Mouse (Mus musculus): Measurements from ENCODE around the gene Sec22a.
A peak's percentile ranks its signal among the peaks of the same experiment; 100 is the strongest.

Gene Sec22a

DNA sequence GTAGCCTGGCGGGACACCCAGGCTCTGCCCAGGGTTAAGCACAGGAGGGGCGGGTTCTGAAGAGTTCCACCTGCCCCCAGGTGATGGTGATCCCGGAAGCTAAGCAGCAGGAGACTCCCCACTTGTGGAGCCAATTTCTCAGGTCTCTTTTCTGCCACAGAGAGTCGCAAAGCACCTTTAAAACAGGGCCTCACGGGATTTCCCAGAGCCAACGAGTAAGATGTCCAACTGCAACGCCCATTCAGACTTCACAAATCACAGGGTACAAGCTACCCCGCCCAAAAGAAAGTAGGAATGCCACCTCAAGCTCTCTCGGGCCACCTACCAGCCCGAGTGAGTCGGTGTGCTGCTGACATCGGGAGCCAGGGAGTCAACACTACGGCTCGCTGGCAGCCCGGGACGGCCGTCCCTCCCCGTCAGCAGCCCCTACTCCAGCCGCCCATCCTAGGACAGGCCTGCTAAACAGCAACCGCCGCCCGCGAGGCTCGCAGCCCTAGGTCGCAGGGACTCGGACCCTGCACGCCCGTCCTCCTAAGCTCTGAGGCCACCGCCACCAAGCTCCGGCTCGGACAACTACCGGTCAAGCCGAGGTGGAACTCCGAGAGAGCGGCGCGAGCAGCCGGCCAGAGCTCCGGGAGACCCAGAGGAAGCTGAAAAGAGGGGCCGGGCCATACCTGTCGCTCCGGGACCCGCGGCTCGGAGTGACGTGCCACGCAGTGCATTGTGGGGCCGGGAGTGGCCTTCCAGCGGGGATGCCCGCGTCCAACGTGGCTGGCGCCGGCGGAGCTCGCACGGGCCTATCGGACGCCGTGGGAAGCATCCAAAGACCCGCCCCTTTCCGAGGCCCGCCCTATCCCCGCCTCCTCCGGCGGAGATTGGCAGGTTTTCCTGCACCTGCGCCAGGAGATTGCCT lies at the start of gene Sec22a:
Gene Sec22a, minus strand, starts transcription at position 769 of the 913 bp plus-strand sequence.
- peak; percentile 93 for DNase-seq

GRCm38 (mm10) chr16:35406706-35407105 lies 43.0 kb upstream of the Sec22a start:
- DNase-seq: no peak

GRCm38 (mm10) chr16:35406166-35406565 lies 42.4 kb upstream of the Sec22a start:
- DNase-seq: no peak

- DNase-seq: no peak
Observed at GRCm38 (mm10) chr16:35405348-35406080, 41.8 kb upstream of the Sec22a start.

GRCm38 (mm10) chr16:35404864-35405263 lies 41.1 kb upstream of the Sec22a start:
- DNase-seq: no peak

- DNase-seq: no peak
Observed at GRCm38 (mm10) chr16:35403891-35404290, 40.2 kb upstream of the Sec22a start.

- no peak for DNase-seq
Observed at GRCm38 (mm10) chr16:35403356-35403755, 39.6 kb upstream of the Sec22a start.

DNA sequence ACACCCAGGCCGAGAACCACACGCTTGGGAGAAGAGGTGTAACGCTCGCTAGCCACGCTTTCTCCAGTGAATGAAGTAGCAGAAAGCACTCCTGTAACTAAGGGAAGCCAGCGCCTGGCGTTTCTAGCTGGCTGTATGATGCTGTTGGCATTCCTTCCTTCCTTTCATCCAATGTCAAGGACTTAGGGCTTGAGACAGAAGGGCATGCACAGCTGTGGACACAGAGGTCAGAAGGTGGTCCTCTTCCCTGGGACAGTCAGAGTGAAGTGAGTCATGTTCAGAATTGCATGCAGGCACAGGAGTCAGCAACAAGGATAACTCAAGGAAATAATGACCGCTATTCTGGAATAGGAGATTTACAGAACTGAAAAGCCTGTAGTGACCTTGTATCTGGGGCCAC lies 29.1 kb upstream of the Sec22a start:
- DNase-seq: no peak

- no peak for DNase-seq
Observed at GRCm38 (mm10) chr16:35385654-35386053, 21.9 kb upstream of the Sec22a start.

DNA sequence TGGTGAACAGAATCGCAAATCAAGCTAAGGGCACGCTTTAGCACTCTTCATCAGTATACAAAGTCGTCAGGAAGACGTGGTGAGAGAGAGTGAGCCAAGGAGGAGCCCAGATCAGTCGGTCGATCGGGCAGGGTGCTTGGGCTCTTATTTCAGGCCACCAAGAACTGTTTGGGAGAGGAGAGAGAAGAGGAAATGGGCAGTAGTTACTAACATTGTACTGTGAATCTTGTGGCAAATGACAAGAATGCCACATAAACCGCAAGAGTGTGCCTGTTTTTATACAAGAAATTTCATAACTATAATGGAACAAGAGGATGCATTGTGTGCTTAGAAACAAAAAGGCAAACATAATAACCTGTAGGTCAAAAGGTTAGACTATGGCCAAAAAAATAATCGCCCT lies 16.3 kb upstream of the Sec22a start:
- DNase-seq: no peak

DNA sequence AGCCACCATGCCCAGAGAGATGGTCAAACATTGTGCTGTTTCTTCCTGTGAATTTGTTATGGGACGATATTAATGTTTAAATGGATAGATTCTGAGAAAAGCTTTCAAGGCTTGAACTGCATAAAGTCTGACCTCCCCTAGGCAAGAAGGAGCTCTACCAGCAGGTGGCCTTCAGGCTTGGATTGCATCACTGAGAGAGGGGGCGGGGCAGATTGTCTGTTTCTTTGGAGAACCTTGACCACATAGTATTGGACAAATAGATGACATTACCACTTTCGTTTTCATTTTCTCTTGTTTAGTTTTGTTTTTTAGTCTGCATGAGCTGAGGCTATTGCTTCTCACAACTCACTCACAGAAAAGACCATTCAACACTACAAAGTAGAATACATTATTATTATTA lies 15.6 kb upstream of the Sec22a start:
- no peak for DNase-seq

DNA sequence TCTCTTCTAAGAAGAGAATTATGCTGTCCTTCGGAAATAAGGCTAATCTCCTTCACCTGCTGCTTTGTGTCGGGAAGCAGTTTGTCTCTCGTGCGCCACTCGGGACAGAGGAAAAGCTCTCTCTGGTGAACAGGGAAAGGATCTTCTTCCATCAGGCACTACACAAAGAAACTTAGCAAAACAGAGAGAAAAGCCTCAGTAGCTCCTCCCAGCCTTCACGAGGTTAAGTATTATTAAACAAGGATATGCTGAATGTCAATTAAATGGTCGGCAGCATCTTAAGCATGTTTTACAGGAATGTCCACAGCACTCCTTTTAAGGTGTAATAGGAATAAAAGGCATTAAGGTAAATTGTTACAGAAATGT lies 328 bp upstream of the Sec22a start:
- no peak for DNase-seq

DNA sequence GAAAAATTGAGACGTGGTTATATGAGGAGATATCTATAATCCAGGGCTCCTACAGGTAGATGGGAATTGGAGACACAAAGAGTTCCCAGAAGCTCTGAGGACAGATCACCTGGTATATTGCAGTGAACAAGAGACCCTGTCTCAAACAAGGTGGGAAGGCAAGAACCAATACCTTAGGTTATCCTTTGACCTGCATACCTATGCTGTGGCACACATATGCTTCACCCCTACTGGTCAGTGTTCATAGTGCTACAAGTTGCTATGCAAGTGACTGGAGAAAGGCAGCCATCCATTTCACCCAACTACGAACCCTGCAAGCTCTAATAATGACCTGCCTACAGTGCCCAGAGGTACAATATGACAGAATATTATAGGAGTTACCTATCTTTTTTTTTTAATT lies 1.5 kb downstream of the Sec22a start:
- no peak for DNase-seq

DNA sequence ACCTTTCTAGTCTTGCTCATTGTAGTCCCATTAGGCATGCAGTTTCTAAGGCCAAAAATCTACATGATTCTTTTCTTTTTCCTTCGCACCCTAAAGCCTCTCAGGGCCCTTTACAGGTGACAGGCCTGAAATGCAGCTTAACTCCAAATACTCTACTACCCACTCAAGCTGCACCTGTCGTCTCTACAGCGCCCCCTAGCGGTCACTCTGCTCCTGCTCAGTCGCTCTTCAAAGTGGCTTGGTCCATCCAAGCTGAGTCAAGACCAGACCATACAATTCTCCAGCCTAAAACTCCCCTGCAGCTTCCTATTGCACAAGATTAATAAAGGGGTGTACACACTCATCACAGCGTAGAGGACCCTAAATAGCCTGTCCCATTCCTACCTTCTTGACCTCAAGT lies 3.1 kb downstream of the Sec22a start:
- DNase-seq: peak; percentile 65

- no peak for DNase-seq
Observed at GRCm38 (mm10) chr16:35357449-35357848, 6.3 kb downstream of the Sec22a start.

DNA sequence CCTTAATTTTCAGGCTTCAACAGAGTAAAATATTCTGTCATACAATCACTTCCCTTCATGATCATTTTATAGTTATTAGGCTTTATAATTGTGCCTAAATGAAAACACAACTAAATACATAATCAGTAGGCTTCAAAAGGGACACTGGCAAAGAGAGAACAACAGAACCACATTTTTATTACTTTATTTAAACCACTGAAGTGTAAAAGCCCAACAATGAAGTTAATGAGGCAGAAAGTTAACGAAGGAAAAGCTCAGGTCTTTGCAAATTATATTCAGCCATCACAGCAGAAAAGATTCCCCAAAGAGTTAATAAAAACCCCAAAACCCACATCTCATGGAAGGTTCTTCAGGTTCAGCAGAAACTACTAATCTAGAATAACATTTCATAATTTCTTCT lies 33.3 kb downstream of the Sec22a start:
- DNase-seq: no peak

DNA sequence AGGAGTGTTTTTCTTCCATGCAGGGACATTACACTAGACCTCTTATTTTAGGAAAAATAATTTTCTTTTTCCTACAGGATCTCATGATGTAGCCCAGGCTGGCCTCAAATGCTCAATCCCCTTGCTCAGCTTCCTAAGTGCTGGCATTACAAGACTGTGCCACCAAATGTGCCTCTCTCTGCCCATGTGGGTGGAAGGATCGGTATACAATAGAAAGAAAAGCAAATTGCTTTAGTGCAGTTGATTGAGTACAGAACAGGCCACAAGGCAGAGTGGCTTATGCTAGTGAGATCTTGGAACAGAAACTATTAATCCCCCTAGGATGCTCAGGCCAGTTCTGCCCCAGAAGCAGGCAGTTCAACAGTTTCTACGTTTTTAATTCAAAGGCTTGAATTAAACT lies 43.9 kb downstream of the Sec22a start:
- DNase-seq: no peak

DNA sequence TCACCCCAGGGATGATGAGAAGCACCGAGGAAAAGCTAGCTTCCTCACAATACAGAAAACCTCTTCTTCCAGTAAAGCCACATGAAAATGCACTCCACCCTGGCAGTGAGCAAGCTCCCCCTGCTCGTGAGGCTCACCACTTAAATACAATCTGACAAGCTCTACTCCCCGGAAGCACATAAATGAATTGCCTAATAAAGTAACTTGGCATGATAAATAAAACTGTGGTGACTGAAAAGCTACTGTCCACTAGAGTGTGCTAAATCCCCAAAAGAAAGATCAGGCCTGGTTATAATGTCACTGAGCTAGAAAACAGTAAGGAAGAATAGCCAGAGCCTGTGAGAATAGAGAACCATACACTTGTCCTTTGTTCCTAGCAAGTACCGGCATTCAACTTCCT lies 44.4 kb downstream of the Sec22a start:
- no peak for DNase-seq

DNA sequence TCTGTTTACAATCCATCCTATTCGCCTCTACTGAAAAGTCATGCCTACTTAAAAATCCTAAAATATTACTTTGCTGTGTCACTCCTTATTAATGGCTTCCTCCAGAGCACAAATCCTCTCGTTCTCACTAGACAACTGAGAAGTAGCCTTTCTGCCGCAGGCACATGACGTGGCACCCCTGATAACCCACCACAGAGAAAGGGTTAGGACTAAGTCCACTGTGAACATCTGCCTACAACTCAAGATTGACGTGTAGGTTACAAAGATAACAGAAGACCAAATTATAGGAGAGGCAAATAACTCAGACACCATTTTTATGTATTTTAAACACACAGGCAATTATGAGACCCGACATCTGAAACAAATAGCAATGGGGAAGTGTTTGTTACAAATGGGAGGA lies 45.3 kb downstream of the Sec22a start:
- no peak for DNase-seq

DNA sequence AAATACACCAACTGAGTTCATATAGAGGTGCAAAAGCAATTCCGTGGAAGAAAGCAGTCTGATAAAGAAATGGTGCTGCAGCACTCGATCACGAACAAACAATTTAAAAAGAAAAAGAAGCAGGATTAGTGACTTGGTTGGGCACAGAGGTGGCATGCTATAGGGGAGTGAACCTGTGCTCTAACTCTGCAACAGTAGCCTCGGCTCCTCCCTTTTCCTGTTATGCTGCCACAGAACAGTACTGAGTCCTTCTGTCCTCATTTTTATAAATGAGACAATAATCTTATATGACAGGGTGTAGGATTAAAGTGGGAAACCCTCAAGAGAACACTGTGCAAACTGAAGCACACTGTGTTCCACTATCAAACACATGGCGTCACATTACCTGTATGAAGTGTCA lies 46.3 kb downstream of the Sec22a start:
- DNase-seq: no peak

DNA sequence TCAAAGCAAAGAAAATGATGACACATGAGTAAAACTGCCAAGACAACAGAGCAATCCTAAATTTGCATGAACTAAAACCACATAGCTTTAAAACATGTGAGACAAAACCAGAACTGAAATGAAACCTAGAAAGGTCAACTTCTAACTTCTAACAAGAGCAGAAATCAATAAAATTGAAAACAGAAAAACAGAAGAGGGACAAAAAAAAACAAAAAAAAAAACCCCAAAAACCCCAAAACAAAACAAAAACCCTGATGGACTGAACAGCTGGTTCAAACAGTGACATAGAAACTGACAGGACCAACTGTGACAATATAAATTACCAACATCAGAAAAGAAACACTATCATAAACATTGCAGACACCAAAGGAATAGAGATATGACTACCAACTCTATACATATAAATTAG lies 46.9 kb downstream of the Sec22a start:
- no peak for DNase-seq

- DNase-seq: no peak
Observed at GRCm38 (mm10) chr16:35315496-35315895, 48.2 kb downstream of the Sec22a start.

DNA sequence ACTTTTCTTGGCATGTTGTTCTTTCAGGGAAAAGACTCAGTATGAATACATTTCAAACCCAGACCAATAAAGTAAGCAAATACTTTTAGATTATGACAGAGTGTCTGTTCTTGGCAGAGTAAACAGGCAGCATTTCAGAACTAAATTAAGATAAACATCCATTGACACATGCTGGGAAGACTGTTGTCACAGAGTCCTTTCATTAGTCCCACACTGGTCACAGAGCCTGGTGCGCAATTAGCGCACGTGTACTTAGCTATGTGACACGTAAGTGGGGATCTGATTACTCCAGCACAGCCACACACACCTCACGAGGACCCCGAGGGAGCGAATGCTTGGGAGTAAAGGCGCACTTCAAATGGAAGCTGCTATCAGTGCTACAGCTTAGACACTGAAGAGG lies 52.1 kb downstream of the Sec22a start:
- DNase-seq: no peak

GRCm38 (mm10) chr16:35310551-35311110 lies 53.1 kb downstream of the Sec22a start:
- DNase-seq: no peak

Data from thymus, postnatal 25 days (tissue).